In genomic region chr6:137532758-137533157, GRCm38 (mm10) we compare ENCODE assay signal across 28 mouse cellular contexts.
"Had no signal": no experiment of that assay in that cellular context is flagged by ENCODE, and none has a peak within 500 bp of the region (broad histone marks: within the 10 kb centered on the region; RNA-seq: fewer than 3 reads in every experiment).

No protein-coding gene starts in this region.

- H3K27me3 ChIP-seq: embryonic facial prominence, embryonic 12.5 days; embryonic facial prominence, embryonic 13.5 days; embryonic facial prominence, embryonic 15.5 days; forebrain, embryonic 12.5 days; forebrain, embryonic 13.5 days; forebrain, embryonic 15.5 days had no signal

- H3K36me3 ChIP-seq: embryonic facial prominence, embryonic 10.5 days; forebrain, embryonic 10.5 days; forebrain, embryonic 12.5 days; forebrain, embryonic 15.5 days had no signal

- H3K9me3 ChIP-seq: embryonic facial prominence, embryonic 10.5 days; embryonic facial prominence, embryonic 12.5 days; embryonic facial prominence, embryonic 13.5 days; embryonic facial prominence, embryonic 15.5 days; forebrain, embryonic 12.5 days; forebrain, embryonic 15.5 days had no signal

- H3K27ac ChIP-seq: embryonic facial prominence, embryonic 10.5 days; embryonic facial prominence, embryonic 12.5 days; embryonic facial prominence, embryonic 13.5 days; embryonic facial prominence, embryonic 15.5 days; forebrain, embryonic 10.5 days; forebrain, embryonic 12.5 days; forebrain, embryonic 13.5 days; forebrain, embryonic 15.5 days; gastrocnemius, adult 2 months; heart, adult 2 months had no signal

- H3K4me1 ChIP-seq: embryonic facial prominence, embryonic 10.5 days; embryonic facial prominence, embryonic 12.5 days; embryonic facial prominence, embryonic 13.5 days; embryonic facial prominence, embryonic 15.5 days; forebrain, embryonic 12.5 days; forebrain, embryonic 13.5 days; forebrain, embryonic 15.5 days had no signal

- H3K4me3 ChIP-seq: embryonic facial prominence, embryonic 10.5 days; embryonic facial prominence, embryonic 12.5 days; embryonic facial prominence, embryonic 13.5 days; embryonic facial prominence, embryonic 15.5 days; erythroblast, embryonic 14.5 days; forebrain, embryonic 10.5 days; forebrain, embryonic 12.5 days; forebrain, embryonic 13.5 days; forebrain, embryonic 15.5 days; gastrocnemius, adult 2 months; heart, adult 2 months had no signal

- DNase-seq: cerebellum, adult 2 months; cerebellum, adult 8-10 months; cerebellum, adult 9-10 months; cerebellum, adult 9-11 months; cerebellum, postnatal 10 days; cerebellum, postnatal 14 days; cerebellum, postnatal 25 days; cerebellum, postnatal 36 days; embryo, embryonic 11 days; forebrain, postnatal 0 days; gastrocnemius, adult 2 months; gastrocnemius, postnatal 10 days; gastrocnemius, postnatal 14 days; gastrocnemius, postnatal 25 days; gastrocnemius, postnatal 36 days; heart, adult 18-20 months; heart, adult 2 months had no signal

- H3K9ac ChIP-seq: embryonic facial prominence, embryonic 12.5 days; embryonic facial prominence, embryonic 13.5 days; embryonic facial prominence, embryonic 15.5 days; forebrain, embryonic 12.5 days; forebrain, embryonic 13.5 days; forebrain, embryonic 15.5 days; forebrain, postnatal 0 days had no signal

- ATAC-seq: forebrain, embryonic 13.5 days; forebrain, embryonic 14.5 days; forebrain, embryonic 15.5 days; forebrain, embryonic 16.5 days; forebrain, postnatal 0 days had no signal

- H3K4me2 ChIP-seq: embryonic facial prominence, embryonic 12.5 days; embryonic facial prominence, embryonic 13.5 days; embryonic facial prominence, embryonic 15.5 days; forebrain, embryonic 12.5 days; forebrain, embryonic 13.5 days; forebrain, embryonic 15.5 days had no signal
